Mouse (Mus musculus) stomach, embryonic 16.5 days (tissue): Measurements from ENCODE around the gene Tmigd3. TPM values are rescaled to one million over a fixed set of nuclear protein-coding genes. Genes with fewer than 3 reads are reported as not detected.

Experiments used
- ATAC-seq: fragments of 200-750 bp; cut with Nextera tagmentation; 2 replicates; pipeline ENCODE4 v1.8.0; 2017; ENCODE audit warnings: moderate number of reproducible peaks, moderate TSS enrichment; ENCODE audit not compliant: insufficient read depth, low FRiP score
- H3K27ac ChIP-seq: fragments of 300-500 bp; sonication (generic); 2 replicates; pipeline ENCODE4 v1.5.1; 2014; ENCODE audit warnings: low read length
- H3K27me3 ChIP-seq: fragments of 300-500 bp; sonication (generic); 2 replicates; pipeline ENCODE4 v1.6.1; 2014; ENCODE audit warnings: low read length, control low read depth, mixed read lengths; ENCODE audit not compliant: control insufficient read depth, insufficient read depth
- H3K36me3 ChIP-seq: fragments of 300-500 bp; sonication (generic); 2 replicates; pipeline ENCODE4 v1.6.1; 2014; ENCODE audit warnings: low read length; ENCODE audit not compliant: control insufficient read depth, insufficient read depth
- H3K4me1 ChIP-seq: fragments of 300-500 bp; sonication (generic); 2 replicates; pipeline ENCODE4 v1.6.1; 2014; ENCODE audit warnings: low read length, control low read depth, mixed read lengths; ENCODE audit not compliant: control insufficient read depth, insufficient read depth
- H3K4me2 ChIP-seq: fragments of 300-500 bp; sonication (generic); 2 replicates; pipeline ENCODE4 v1.6.1; 2014; ENCODE audit warnings: low read depth, low read length, mixed read lengths
- H3K4me3 ChIP-seq: fragments of 300-500 bp; sonication (generic); replicated peaks from 2 replicates; pipeline ENCODE4 v1.5.1; 2014; ENCODE audit warnings: mild to moderate bottlenecking, low read length
- H3K9ac ChIP-seq: fragments of 300-500 bp; sonication (generic); 2 replicates; pipeline ENCODE4 v1.6.1; 2014; ENCODE audit warnings: low read length
- H3K9me3 ChIP-seq: fragments of 300-500 bp; sonication (generic); replicated peaks from 2 replicates; pipeline ENCODE4 v1.6.1; 2016; ENCODE audit warnings: low read length, control low read depth; ENCODE audit not compliant: control insufficient read depth
- WGBS: fragments of 180-500 bp; shearing (Covaris S2); extraction: QIAGEN DNeasy Blood & Tissue Kit; methylation state at CpG from one replicate; pipeline ENCODE4 v1.1.7; 2014; 5-methylcytosine and 5-hydroxymethylcytosine counted together
- polyA plus RNA-seq: library from polyadenylated mRNA; unstranded; fragments of >200 nt; fragmentation: Nextera tagmentation; extraction: Ambion mirVana; gene quantifications from 2 replicates; pipeline ENCODE4 v1.2.1, GENCODE M21; 2015

Tmigd3 gene
- polyA plus RNA-seq, 1 experiment from 2014 or later: 0.44 TPM

GRCm38 (mm10) chr3:105868135-105868534, 2.6 kb upstream of the Tmigd3 start:
- no peak for ATAC-seq
- no peak overlapping the region for H3K4me2 ChIP-seq
- H3K4me3 ChIP-seq: no peak overlapping the region
- no peaks in the 10 kb centered on the region for H3K36me3 ChIP-seq
- H3K9me3 ChIP-seq: no peaks in the 10 kb centered on the region
- WGBS: 41% methylated on average over 2 of the region's 2 CpGs
- no peaks in the 10 kb centered on the region for H3K27me3 ChIP-seq
- peaks cover 12% of the 10 kb centered on the region; the same call in 1 of the 2 replicates for H3K4me1 ChIP-seq
- H3K27ac ChIP-seq: no peak overlapping the region
- H3K9ac ChIP-seq: no peak overlapping the region

- Histone ChIP-seq H3K9ac (no peak overlapping the region), H3K36me3 (no peaks in the 10 kb centered on the region), H3K27ac (peak overlapping the region; percentile 87), H3K9me3 (no peaks in the 10 kb centered on the region), H3K4me1 (peaks cover 12% of the 10 kb centered on the region; the same call in 1 of the 2 replicates), H3K4me2 (no peak overlapping the region), H3K27me3 (no peaks in the 10 kb centered on the region), H3K4me3 (no peak overlapping the region)
- WGBS: 41% methylated on average over 6 of the region's 6 CpGs
- ATAC-seq: peak; percentile 68
Measured at GRCm38 (mm10) chr3:105872034-105872433, 1.3 kb downstream of the Tmigd3 start.

GRCm38 (mm10) chr3:105872579-105872978, 1.9 kb downstream of the Tmigd3 start:
- H3K27me3 ChIP-seq: no peaks in the 10 kb centered on the region
- no peak overlapping the region for H3K4me2 ChIP-seq
- H3K4me3 ChIP-seq: no peak overlapping the region
- H3K9ac ChIP-seq: no peak overlapping the region
- ATAC-seq: no peak
- peak overlapping the region; percentile 87 for H3K27ac ChIP-seq
- 38% methylated on average over 3 of the region's 3 CpGs for WGBS
- peaks cover 11% of the 10 kb centered on the region; the same call in 1 of the 2 replicates for H3K4me1 ChIP-seq
- H3K36me3 ChIP-seq: no peaks in the 10 kb centered on the region
- no peaks in the 10 kb centered on the region for H3K9me3 ChIP-seq

- Histone ChIP-seq H3K9me3 (no peaks in the 10 kb centered on the region), H3K27ac (no peak overlapping the region), H3K4me3 (no peak overlapping the region), H3K27me3 (no peaks in the 10 kb centered on the region), H3K4me1 (0 out of 2 replicates have a peak, but pooled peaks cover 6% of the 10 kb centered on the region), H3K36me3 (no peaks in the 10 kb centered on the region), H3K4me2 (no peak overlapping the region), H3K9ac (no peak overlapping the region)
- WGBS: 77% methylated on average over 6 of the region's 6 CpGs
- no peak for ATAC-seq
Measured at GRCm38 (mm10) chr3:105873451-105874445, 3.0 kb downstream of the Tmigd3 start.

- WGBS: 62% methylated on average over 5 of the region's 5 CpGs
- H3K36me3 ChIP-seq: no peaks in the 10 kb centered on the region
- 0 out of 2 replicates have a peak, but pooled peaks cover 6% of the 10 kb centered on the region for H3K4me1 ChIP-seq
- no peaks in the 10 kb centered on the region for H3K27me3 ChIP-seq
- no peak overlapping the region for H3K4me3 ChIP-seq
- H3K9me3 ChIP-seq: no peaks in the 10 kb centered on the region
- no peak overlapping the region for H3K4me2 ChIP-seq
- H3K27ac ChIP-seq: no peak overlapping the region
- ATAC-seq: no peak
- no peak overlapping the region for H3K9ac ChIP-seq
Measured at GRCm38 (mm10) chr3:105876022-105876421, 5.3 kb downstream of the Tmigd3 start.

GRCm38 (mm10) chr3:105877252-105877803, 6.6 kb downstream of the Tmigd3 start:
- no peak overlapping the region for H3K9ac ChIP-seq
- no peaks in the 10 kb centered on the region for H3K27me3 ChIP-seq
- H3K4me1 ChIP-seq: 0 out of 2 replicates have a peak, but pooled peaks cover 2% of the 10 kb centered on the region
- ATAC-seq: no peak
- H3K9me3 ChIP-seq: no peaks in the 10 kb centered on the region
- H3K36me3 ChIP-seq: no peaks in the 10 kb centered on the region
- WGBS: 71% methylated on average over 6 of the region's 6 CpGs
- H3K4me2 ChIP-seq: no peak overlapping the region
- no peak overlapping the region for H3K27ac ChIP-seq
- H3K4me3 ChIP-seq: no peak overlapping the region

GRCm38 (mm10) chr3:105877919-105878318, 7.2 kb downstream of the Tmigd3 start:
- Histone ChIP-seq H3K27ac (no peak overlapping the region), H3K9me3 (no peaks in the 10 kb centered on the region), H3K4me2 (no peak overlapping the region), H3K36me3 (no peaks in the 10 kb centered on the region), H3K4me1 (no peaks in the 10 kb centered on the region), H3K4me3 (no peak overlapping the region), H3K9ac (no peak overlapping the region), H3K27me3 (no peaks in the 10 kb centered on the region)
- 74% methylated on average over 2 of the region's 2 CpGs for WGBS
- no peak; the same call in 1 of the 2 replicates for ATAC-seq

GRCm38 (mm10) chr3:105878751-105879150, 8.0 kb downstream of the Tmigd3 start:
- Histone ChIP-seq H3K9ac (no peak overlapping the region), H3K4me2 (no peak overlapping the region), H3K4me3 (no peak overlapping the region), H3K4me1 (no peaks in the 10 kb centered on the region), H3K36me3 (no peaks in the 10 kb centered on the region), H3K9me3 (no peaks in the 10 kb centered on the region), H3K27ac (no peak overlapping the region), H3K27me3 (no peaks in the 10 kb centered on the region)
- 84% methylated on average over 8 of the region's 8 CpGs for WGBS
- no peak for ATAC-seq

GRCm38 (mm10) chr3:105880419-105880818, 9.7 kb downstream of the Tmigd3 start:
- H3K4me2 ChIP-seq: no peak overlapping the region
- H3K9me3 ChIP-seq: no peaks in the 10 kb centered on the region
- no peak overlapping the region for H3K9ac ChIP-seq
- H3K4me3 ChIP-seq: no peak overlapping the region
- WGBS: 61% methylated on average over 3 of the region's 3 CpGs
- no peak overlapping the region for H3K27ac ChIP-seq
- no peaks in the 10 kb centered on the region for H3K36me3 ChIP-seq
- H3K4me1 ChIP-seq: no peaks in the 10 kb centered on the region
- H3K27me3 ChIP-seq: no peaks in the 10 kb centered on the region
- ATAC-seq: no peak
